Mouse (Mus musculus) cerebellum, adult 2 months (tissue): ENCODE results near the gene Olfr434.

Experiments
- CTCF ChIP-seq: fragments of 200-500 bp; IDR thresholded peaks from 2 replicates; pipeline ENCODE4 v1.5.1; 2011; ENCODE audit warnings: low read depth, mild to moderate bottlenecking, control low read depth, low read length, moderate library complexity, borderline replicate concordance; ENCODE audit not compliant: insufficient read depth
- POLR2A ChIP-seq: fragments of 200-500 bp; IDR thresholded peaks from 2 replicates; pipeline ENCODE4 v1.6.1; 2011; ENCODE audit warnings: low read length, control low read depth, borderline replicate concordance; ENCODE audit not compliant: insufficient read depth

GRCm38 (mm10) chr6:43242061-43242460 is 29.2 kb downstream of the Olfr434 start:
- TF ChIP-seq CTCF, result peak; percentile 20; the same call in 1 of the 2 replicates
- no peak for TF ChIP-seq POLR2A
